In genomic region chr10:76734979-76735378, GRCm38 (mm10) we compare ENCODE assay signal across 8 mouse cellular contexts. TPM values are rescaled to one million over a fixed set of nuclear protein-coding genes. Genes with fewer than 3 reads are reported as not detected.
DNase-seq lines count a peak whose midpoint lies in the region; ATAC-seq and TF ChIP-seq lines count a peak whose summit lies in the region.

No protein-coding gene starts in this region.

- no peaks in the 10 kb centered on the region for H3K27me3 ChIP-seq in embryonic facial prominence, embryonic 14.5 days (replicated peaks; ENCODE audit: control insufficient read depth, insufficient read depth, low read length)
- H3K27me3 ChIP-seq in heart, embryonic 13.5 days (replicated peaks), result no peaks in the 10 kb centered on the region; the same call in 1 of the 2 replicates
- no peaks in the 10 kb centered on the region for H3K27me3 ChIP-seq in liver, embryonic 14.5 days (ENCODE audit: control insufficient read depth, insufficient read depth, low read length)
- H3K27me3 ChIP-seq in neural tube, embryonic 13.5 days, result no peaks in the 10 kb centered on the region

- peaks cover 44% of the 10 kb centered on the region for H3K4me1 ChIP-seq in embryonic facial prominence, embryonic 14.5 days (ENCODE audit: control insufficient read depth, insufficient read depth, low read length)
- H3K4me1 ChIP-seq in heart, embryonic 13.5 days, result peaks cover 45% of the 10 kb centered on the region
- no peaks in the 10 kb centered on the region for H3K4me1 ChIP-seq in liver, embryonic 14.5 days (replicated peaks; ENCODE audit: control insufficient read depth in 2 of 2, insufficient read depth in 2 of 2, low read length in 1 of 2)
- peaks cover 35% of the 10 kb centered on the region for H3K4me1 ChIP-seq in neural tube, embryonic 13.5 days (replicated peaks)

- DNase-seq in CD4-positive, CD25-positive, alpha-beta regulatory T cell, adult 2 months (ENCODE audit: low read depth, low spot score), result peak; percentile 82
- DNase-seq in adrenal gland, postnatal 4 days (ENCODE audit: low spot score in 2 of 2), result peak; percentile 51 to 60
- peak; percentile 86 for DNase-seq in embryonic facial prominence, embryonic 14.5 days (ENCODE audit: low spot score)
- peak; percentile 84 for DNase-seq in kidney, postnatal 14 days
- DNase-seq in liver, embryonic 14.5 days (ENCODE audit: low read depth in 3 of 3, low spot score in 3 of 3), result peak; percentile 32 to 37 (median 33)
- peak; percentile 35 for DNase-seq in testis, postnatal 14 days (ENCODE audit: low spot score)

- H3K4me3 ChIP-seq in embryonic facial prominence, embryonic 14.5 days (ENCODE audit: low read depth, low read length), result no peak overlapping the region
- no peak overlapping the region for H3K4me3 ChIP-seq in heart, embryonic 13.5 days
- no peak overlapping the region for H3K4me3 ChIP-seq in liver, embryonic 14.5 days (ENCODE audit: insufficient read depth in 1 of 2, low read depth in 2 of 2, low read length in 2 of 2)
- no peak overlapping the region for H3K4me3 ChIP-seq in neural tube, embryonic 13.5 days

- TF ChIP-seq CTCF in liver, embryonic 14.5 days (IDR thresholded peaks at IDR 0.05; ENCODE audit: low read depth), result peak; percentile 87

- H3K27ac ChIP-seq in embryonic facial prominence, embryonic 14.5 days (replicated peaks; ENCODE audit: low read depth, low read length), result 0 out of 2 replicates have a peak overlapping the region, but pooled peaks have one; percentile 1
- no peak overlapping the region for H3K27ac ChIP-seq in heart, embryonic 13.5 days (replicated peaks)
- no peak overlapping the region for H3K27ac ChIP-seq in liver, embryonic 14.5 days
- H3K27ac ChIP-seq in neural tube, embryonic 13.5 days (replicated peaks), result no peak overlapping the region

- no peak for TF ChIP-seq EP300 in liver, embryonic 14.5 days (IDR thresholded peaks at IDR 0.05; ENCODE audit: low read depth)

- no peaks in the 10 kb centered on the region for H3K9me3 ChIP-seq in embryonic facial prominence, embryonic 14.5 days (ENCODE audit: control insufficient read depth, low read length)
- H3K9me3 ChIP-seq in heart, embryonic 13.5 days, result no peaks in the 10 kb centered on the region
- H3K9me3 ChIP-seq in liver, embryonic 14.5 days (ENCODE audit: control insufficient read depth, low read length), result no peaks in the 10 kb centered on the region
- H3K9me3 ChIP-seq in neural tube, embryonic 13.5 days, result no peaks in the 10 kb centered on the region

- ATAC-seq in embryonic facial prominence, embryonic 14.5 days (ENCODE audit: low read depth), result no peak
- ATAC-seq in heart, embryonic 13.5 days (ENCODE audit: extremely low read depth, insufficient number of reproducible peaks, low FRiP score, low TSS enrichment), result no peak
- peak; percentile 57; the same call in 1 of the 2 replicates for ATAC-seq in liver, embryonic 14.5 days (ENCODE audit: insufficient read depth)
- ATAC-seq in neural tube, embryonic 13.5 days (ENCODE audit: low read depth), result peak; percentile 75

- no peak overlapping the region for H3K9ac ChIP-seq in embryonic facial prominence, embryonic 14.5 days (ENCODE audit: low read depth, low read length)
- 0 out of 2 replicates have a peak overlapping the region, but pooled peaks have one; percentile 12 for H3K9ac ChIP-seq in heart, embryonic 13.5 days
- H3K9ac ChIP-seq in liver, embryonic 14.5 days (replicated peaks), result no peak overlapping the region
- no peak overlapping the region for H3K9ac ChIP-seq in neural tube, embryonic 13.5 days

- no peak overlapping the region for H3K4me2 ChIP-seq in embryonic facial prominence, embryonic 14.5 days (ENCODE audit: low read depth, low read length)
- no peak overlapping the region for H3K4me2 ChIP-seq in heart, embryonic 13.5 days
- H3K4me2 ChIP-seq in liver, embryonic 14.5 days (ENCODE audit: low read depth), result no peak overlapping the region
- no peak overlapping the region for H3K4me2 ChIP-seq in neural tube, embryonic 13.5 days

- H3K36me3 ChIP-seq in embryonic facial prominence, embryonic 14.5 days (ENCODE audit: control insufficient read depth, insufficient read depth, low read length), result no peaks in the 10 kb centered on the region
- no peaks in the 10 kb centered on the region for H3K36me3 ChIP-seq in heart, embryonic 13.5 days
- no peaks in the 10 kb centered on the region for H3K36me3 ChIP-seq in liver, embryonic 14.5 days (replicated peaks; ENCODE audit: control insufficient read depth, insufficient read depth, low read depth)
- no peaks in the 10 kb centered on the region for H3K36me3 ChIP-seq in neural tube, embryonic 13.5 days

- WGBS in embryonic facial prominence, embryonic 14.5 days, result 6% methylated on average over 4 of the region's 4 CpGs
- WGBS in heart, embryonic 13.5 days, result 2% methylated on average over 4 of the region's 4 CpGs
- 4% methylated on average over 4 of the region's 4 CpGs for WGBS in liver, embryonic 14.5 days (ENCODE audit: insufficient replicate concordance)
- WGBS in neural tube, embryonic 13.5 days, result under 1% methylated on average over 4 of the region's 4 CpGs

RNA-seq across cellular contexts. Expression of gene Col6a1, which starts 9.0 kb away (rescaled TPM):
- 100 to 1,000 TPM; 363 to 367 TPM for total RNA-seq in adrenal gland, postnatal 4 days (2021)
- polyA plus RNA-seq in embryonic facial prominence, embryonic 14.5 days (2014; fragmentation: Nextera tagmentation; extraction: Ambion mirVana), result 405 and 419 TPM in 2 replicates
- polyA plus RNA-seq in heart, embryonic 13.5 days (2015; fragmentation: Nextera tagmentation; extraction: Ambion mirVana), result 49.6 and 55.5 TPM in 2 replicates
- polyA plus RNA-seq in liver, embryonic 14.5 days (2012; rRNA removed), result 4.4 and 6.1 TPM in 2 replicates
- 4.8 TPM in 2 replicates for polyA plus RNA-seq in liver, embryonic 14.5 days (2014; fragmentation: Nextera tagmentation; extraction: Ambion mirVana)
- polyA plus RNA-seq in neural tube, embryonic 13.5 days (2015; fragmentation: Nextera tagmentation; extraction: Ambion mirVana), result 28.1 and 36.0 TPM in 2 replicates

Comparison
In these comparisons a context has a peak if more than half of its experiments do, and no peak if none do; other contexts are left out.
1. DNase-seq: peak in every context shown above with its lines; median percentile 86 in embryonic facial prominence, embryonic 14.5 days; 84 in kidney, postnatal 14 days; 82 in CD4-positive, CD25-positive, alpha-beta regulatory T cell, adult 2 months; 56 in adrenal gland, postnatal 4 days; 35 in testis, postnatal 14 days; 33 in liver, embryonic 14.5 days.
2. ATAC-seq: peak in liver, embryonic 14.5 days (single experiment) and neural tube, embryonic 13.5 days (single experiment); none in embryonic facial prominence, embryonic 14.5 days (single experiment) and heart, embryonic 13.5 days (single experiment).